Mouse (Mus musculus) cerebellum, postnatal 36 days (tissue): ENCODE measurements around the gene Cyld.

Experiments
- DNase-seq, 2 experiments: peaks; one replicate each; pipeline ENCODE4 v3.0.0; 2021 to 2022; ENCODE audit warnings: mixed read lengths in 2 of 2

Gene Cyld

GRCm38 (mm10) chr8:88793746-88794614, 97.2 kb downstream of the Cyld start:
- DNase-seq = no peak

- no peak for DNase-seq
Measured at GRCm38 (mm10) chr8:88794615-88794907, 97.7 kb downstream of the Cyld start.

GRCm38 (mm10) chr8:88795896-88796295, 99.1 kb downstream of the Cyld start:
- no peak for DNase-seq

- DNase-seq = no peak
Measured at GRCm38 (mm10) chr8:88796651-88797050, 99.8 kb downstream of the Cyld start.
